Mouse (Mus musculus): ENCODE measurements around the gene 1700021F07Rik. TPM values are rescaled to one million over a fixed set of nuclear protein-coding genes. Genes with fewer than 3 reads are reported as not detected.

The 1700021F07Rik gene
- total RNA-seq, 2 experiments from 2014 or later: not detected

GRCm38 (mm10) chr2:173539781-173540180 is 17.4 kb downstream of the 1700021F07Rik start:
- DNase-seq: no peak
- Histone ChIP-seq H3K27ac (no peak overlapping the region), H3K4me3 (no peak overlapping the region)
- intact Hi-C loops (cut with DNase I): no loop called here
- no peak for TF ChIP-seq CTCF (IDR thresholded peaks at IDR 0.05)

GRCm38 (mm10) chr2:173541748-173542147 is 19.4 kb downstream of the 1700021F07Rik start:
- H3K27ac ChIP-seq: no peak overlapping the region
- no peak for TF ChIP-seq CTCF (IDR thresholded peaks at IDR 0.05)
- intact Hi-C loops (cut with DNase I): no loop called here

GRCm38 (mm10) chr2:173542716-173543115 is 20.3 kb downstream of the 1700021F07Rik start:
- intact Hi-C loops (cut with DNase I): no loop called here
- no peak overlapping the region for H3K27ac ChIP-seq
- H3K4me3 ChIP-seq: no peak overlapping the region
- no peak for DNase-seq
- TF ChIP-seq CTCF (IDR thresholded peaks at IDR 0.05): no peak

More at GRCm38 (mm10) chr2:173541748-173542147, 19.4 kb downstream of the 1700021F07Rik start:
- DNase-seq: no peak
- H3K4me3 ChIP-seq: no peak overlapping the region

- peak; percentile 87 for TF ChIP-seq CTCF (IDR thresholded peaks at IDR 0.05)
- peak; percentile 83 for DNase-seq
- Histone ChIP-seq H3K27ac (no peak overlapping the region), H3K4me3 (no peak overlapping the region)
- intact Hi-C loops (cut with DNase I): loop anchor here (1.0 to 5.0 kb wide), 3 partner anchors 315 to 439 kb away; no protein-coding TSS in a partner anchor
Measured at GRCm38 (mm10) chr2:173545992-173546703, 23.8 kb downstream of the 1700021F07Rik start.

- DNase-seq: no peak
- no peak overlapping the region for H3K4me3 ChIP-seq
- H3K27ac ChIP-seq: no peak overlapping the region
- TF ChIP-seq CTCF (IDR thresholded peaks at IDR 0.05): no peak
- intact Hi-C loops (cut with DNase I): loop anchor here (5.0 kb wide), 1 partner anchor 442 kb away; no protein-coding TSS in a partner anchor
Measured at GRCm38 (mm10) chr2:173549236-173549635, 26.9 kb downstream of the 1700021F07Rik start.

GRCm38 (mm10) chr2:173550681-173551080 is 28.3 kb downstream of the 1700021F07Rik start:
- no peak overlapping the region for H3K4me3 ChIP-seq
- no peak overlapping the region for H3K27ac ChIP-seq
- DNase-seq: peak; percentile 47
- intact Hi-C loops (cut with DNase I): loop anchor here (10.0 kb wide), 1 partner anchor 1354 kb away; no protein-coding TSS in a partner anchor
- TF ChIP-seq CTCF (IDR thresholded peaks at IDR 0.05): no peak

- TF ChIP-seq CTCF (IDR thresholded peaks at IDR 0.05): peak; percentile 62
- H3K27ac ChIP-seq: no peak overlapping the region
- no peak overlapping the region for H3K4me3 ChIP-seq
- intact Hi-C loops (cut with DNase I): loop anchor here (10.0 kb wide), 1 partner anchor 1351 kb away; no protein-coding TSS in a partner anchor
- no peak for DNase-seq
Measured at GRCm38 (mm10) chr2:173553863-173554262, 31.5 kb downstream of the 1700021F07Rik start.

GRCm38 (mm10) chr2:173558754-173559396 is 36.5 kb downstream of the 1700021F07Rik start:
- intact Hi-C loops (cut with DNase I): loop anchor here (10.0 kb wide), 1 partner anchor 1346 kb away; no protein-coding TSS in a partner anchor
- no peak for DNase-seq
- Histone ChIP-seq H3K4me3 (no peak overlapping the region), H3K27ac (no peak overlapping the region)
- TF ChIP-seq CTCF (IDR thresholded peaks at IDR 0.05): no peak

- intact Hi-C loops (cut with DNase I): loop anchor here (1.0 to 5.0 kb wide), 2 partner anchors 376 to 455 kb away; no protein-coding TSS in a partner anchor
- DNase-seq: peak; percentile 73
- TF ChIP-seq CTCF (IDR thresholded peaks at IDR 0.05): peak; percentile 94
- Histone ChIP-seq H3K27ac (no peak overlapping the region), H3K4me3 (no peak overlapping the region)
Measured at GRCm38 (mm10) chr2:173561851-173562442, 39.6 kb downstream of the 1700021F07Rik start.

- Histone ChIP-seq H3K27ac (no peak overlapping the region), H3K4me3 (no peak overlapping the region)
- no peak for DNase-seq
- TF ChIP-seq CTCF (IDR thresholded peaks at IDR 0.05): peak; percentile 29; the same call in 1 of the 2 replicates
- intact Hi-C loops (cut with DNase I): loop anchor here (5.0 kb wide), 1 partner anchor 456 kb away; no protein-coding TSS in a partner anchor
Measured at GRCm38 (mm10) chr2:173563336-173563735, 41.0 kb downstream of the 1700021F07Rik start.

GRCm38 (mm10) chr2:173564179-173564578 is 41.8 kb downstream of the 1700021F07Rik start:
- no peak for DNase-seq
- Histone ChIP-seq H3K4me3 (no peak overlapping the region), H3K27ac (no peak overlapping the region)
- peak; percentile 18; the same call in 1 of the 2 replicates for TF ChIP-seq CTCF (IDR thresholded peaks at IDR 0.05)
- intact Hi-C loops (cut with DNase I): loop anchor here (5.0 kb wide), 1 partner anchor 457 kb away; no protein-coding TSS in a partner anchor

Other genes starting within 250 kb of the 1700021F07Rik start
- gene Pmepa1, start 246.1 kb upstream of the 1700021F07Rik start, total RNA-seq (2021): 10 to 100 TPM; 20.0 to 24.4 TPM
- not detected for gene Ankrd60, start 55.8 kb downstream of the 1700021F07Rik start, total RNA-seq (2021)
- gene Rab22a, start 137.2 kb downstream of the 1700021F07Rik start, total RNA-seq (2021): 10 to 100 TPM; 28.0 to 30.7 TPM
- gene 1700010B08Rik, start 196.8 kb downstream of the 1700021F07Rik start, total RNA-seq (2021): not detected
- gene Vapb, start 214.9 kb downstream of the 1700021F07Rik start, total RNA-seq (2021): 100 to 1,000 TPM; 159 to 160 TPM